In genomic region chr4:124881341-124881908, GRCm38 (mm10) we compare ENCODE assay signal across 8 mouse cellular contexts. TPM values are rescaled to one million over a fixed set of nuclear protein-coding genes. Genes with fewer than 3 reads are reported as not detected.
DNase-seq lines count a peak whose midpoint lies in the region; ATAC-seq and TF ChIP-seq lines count a peak whose summit lies in the region.

No protein-coding gene starts in this region.

- H3K9me3 ChIP-seq in hindbrain, embryonic 15.5 days, result no peaks in the 10 kb centered on the region
- no peaks in the 10 kb centered on the region for H3K9me3 ChIP-seq in limb, embryonic 14.5 days (ENCODE audit: control insufficient read depth, low read length)

- H3K4me1 ChIP-seq in hindbrain, embryonic 15.5 days (replicated peaks), result peaks cover 18% of the 10 kb centered on the region
- 0 out of 2 replicates have a peak, but pooled peaks cover 7% of the 10 kb centered on the region for H3K4me1 ChIP-seq in limb, embryonic 14.5 days (ENCODE audit: control insufficient read depth, insufficient read depth, low read length)

- ATAC-seq in hindbrain, embryonic 15.5 days (ENCODE audit: low FRiP score, low read depth), result peak; percentile 96
- ATAC-seq in limb, embryonic 14.5 days (ENCODE audit: low FRiP score, low read depth), result peak; percentile 47; the same call in 1 of the 2 replicates
- no peak for ATAC-seq in erythroid progenitor cell, adult 5-6 weeks (replicated peaks; ENCODE audit: low FRiP score, poor library complexity, severe bottlenecking)

- peaks cover 13% of the 10 kb centered on the region; the same call in 1 of the 2 replicates for H3K27me3 ChIP-seq in hindbrain, embryonic 15.5 days
- peaks cover 51% of the 10 kb centered on the region for H3K27me3 ChIP-seq in limb, embryonic 14.5 days (ENCODE audit: control insufficient read depth, insufficient read depth, low read length)

- H3K36me3 ChIP-seq in hindbrain, embryonic 15.5 days, result no peaks in the 10 kb centered on the region
- H3K36me3 ChIP-seq in limb, embryonic 14.5 days (ENCODE audit: control insufficient read depth, insufficient read depth, low read length), result no peaks in the 10 kb centered on the region

- under 1% methylated on average over 37 of the region's 37 CpGs for WGBS in hindbrain, embryonic 15.5 days
- WGBS in limb, embryonic 14.5 days, result 1% methylated on average over 32 of the region's 37 CpGs

- H3K27ac ChIP-seq in hindbrain, embryonic 15.5 days (replicated peaks), result peak overlapping the region; percentile 60
- H3K27ac ChIP-seq in limb, embryonic 14.5 days (replicated peaks; ENCODE audit: low read depth, low read length), result no peak overlapping the region

- DNase-seq in layer of hippocampus, adult 11-12 months (ENCODE audit: low spot score), result peak; percentile 75
- no peak for DNase-seq in layer of hippocampus, adult 9-10 months (ENCODE audit: low spot score)
- DNase-seq in embryo, embryonic 11 days, result peak; percentile 93
- DNase-seq in limb, embryonic 14.5 days (ENCODE audit: low spot score), result no peak
- DNase-seq in right cerebral cortex, adult 2 months (ENCODE audit: low spot score in 2 of 2), result peak; percentile 84 to 86
- DNase-seq in gastrocnemius, adult 8-10 months (ENCODE audit: low spot score in 2 of 2), result no peak

- H3K9ac ChIP-seq in hindbrain, embryonic 15.5 days, result peak overlapping the region; percentile 44
- H3K9ac ChIP-seq in limb, embryonic 14.5 days (ENCODE audit: low read depth, low read length, severe bottlenecking), result no peak overlapping the region

- peak overlapping the region; percentile 48 for H3K4me3 ChIP-seq in hindbrain, embryonic 15.5 days
- peak overlapping the region; percentile 25 for H3K4me3 ChIP-seq in limb, embryonic 14.5 days (replicated peaks; ENCODE audit: low read length)

- TF ChIP-seq POLR2A in limb, embryonic 14.5 days (IDR thresholded peaks at IDR 0.05; ENCODE audit: borderline replicate concordance, extremely low read depth, insufficient read depth, insufficient read length), result no peak

- H3K4me2 ChIP-seq in hindbrain, embryonic 15.5 days, result peak overlapping the region; percentile 58
- peak overlapping the region; percentile 43 for H3K4me2 ChIP-seq in limb, embryonic 14.5 days (replicated peaks; ENCODE audit: low read depth, low read length, severe bottlenecking)

RNA-seq across cellular contexts. Expression of gene Epha10, which starts 0.7 kb away (rescaled TPM):
- polyA plus RNA-seq in hindbrain, embryonic 15.5 days (2015; fragmentation: Nextera tagmentation; extraction: Ambion mirVana), result 12.8 and 13.5 TPM in 2 replicates
- 0.21 and 0.24 TPM in 2 replicates for polyA plus RNA-seq in limb, embryonic 14.5 days (2012; rRNA removed)
- polyA plus RNA-seq in limb, embryonic 14.5 days (2014; fragmentation: Nextera tagmentation; extraction: Ambion mirVana), result not detected in 2 replicates
- total RNA-seq in erythroid progenitor cell, adult 5-6 weeks (2015; ENCODE audit: low replicate concordance), result not detected in 2 replicates
- total RNA-seq in erythroid progenitor cell, adult 5-6 weeks (2017; ENCODE audit: low replicate concordance), result 0.13 TPM in 1 of 2 replicates, not detected in the other
- not detected for total RNA-seq in gastrocnemius, adult 8-10 months (2022)

RNA-seq across cellular contexts. Expression of gene Maneal, which starts 19.5 kb away (rescaled TPM):
- 15.9 and 16.0 TPM in 2 replicates for polyA plus RNA-seq in hindbrain, embryonic 15.5 days (2015; fragmentation: Nextera tagmentation; extraction: Ambion mirVana)
- polyA plus RNA-seq in limb, embryonic 14.5 days (2012; rRNA removed), result 2.7 and 3.6 TPM in 2 replicates
- polyA plus RNA-seq in limb, embryonic 14.5 days (2014; fragmentation: Nextera tagmentation; extraction: Ambion mirVana), result 1.0 and 1.6 TPM in 2 replicates
- total RNA-seq in erythroid progenitor cell, adult 5-6 weeks (2015; ENCODE audit: low replicate concordance), result not detected in 2 replicates
- total RNA-seq in erythroid progenitor cell, adult 5-6 weeks (2017; ENCODE audit: low replicate concordance), result not detected in 2 replicates
- under 1 TPM; 0.19 to 0.54 (median 0.40) TPM for total RNA-seq in gastrocnemius, adult 8-10 months (2022)

RNA-seq across cellular contexts. Expression of gene 1110065P20Rik, which starts 30.4 kb away (rescaled TPM):
- 98.8 and 103 TPM in 2 replicates for polyA plus RNA-seq in hindbrain, embryonic 15.5 days (2015; fragmentation: Nextera tagmentation; extraction: Ambion mirVana)
- polyA plus RNA-seq in limb, embryonic 14.5 days (2012; rRNA removed), result 63.4 and 71.8 TPM in 2 replicates
- polyA plus RNA-seq in limb, embryonic 14.5 days (2014; fragmentation: Nextera tagmentation; extraction: Ambion mirVana), result 67.5 and 70.5 TPM in 2 replicates
- 2.9 and 4.2 TPM in 2 replicates for total RNA-seq in erythroid progenitor cell, adult 5-6 weeks (2015; ENCODE audit: low replicate concordance)
- total RNA-seq in erythroid progenitor cell, adult 5-6 weeks (2017; ENCODE audit: low replicate concordance), result 1.2 TPM in 1 of 2 replicates, not detected in the other
- total RNA-seq in gastrocnemius, adult 8-10 months (2022), result 10 to 100 TPM; 23.7 to 31.3 (median 25.2) TPM

RNA-seq across cellular contexts. Expression of gene Yrdc, which starts 30.9 kb away (rescaled TPM):
- polyA plus RNA-seq in hindbrain, embryonic 15.5 days (2015; fragmentation: Nextera tagmentation; extraction: Ambion mirVana), result 46.3 and 50.4 TPM in 2 replicates
- 54.6 and 64.5 TPM in 2 replicates for polyA plus RNA-seq in limb, embryonic 14.5 days (2012; rRNA removed)
- 48.6 and 50.6 TPM in 2 replicates for polyA plus RNA-seq in limb, embryonic 14.5 days (2014; fragmentation: Nextera tagmentation; extraction: Ambion mirVana)
- total RNA-seq in erythroid progenitor cell, adult 5-6 weeks (2015; ENCODE audit: low replicate concordance), result 4.2 and 46.1 TPM in 2 replicates
- 13.9 and 19.4 TPM in 2 replicates for total RNA-seq in erythroid progenitor cell, adult 5-6 weeks (2017; ENCODE audit: low replicate concordance)
- total RNA-seq in gastrocnemius, adult 8-10 months (2022), result 10 to 100 TPM; 10.4 to 15.0 (median 12.0) TPM

RNA-seq across cellular contexts. Expression of gene 9930104L06Rik, which starts 55.4 kb away (rescaled TPM):
- polyA plus RNA-seq in hindbrain, embryonic 15.5 days (2015; fragmentation: Nextera tagmentation; extraction: Ambion mirVana), result 13.1 and 15.1 TPM in 2 replicates
- polyA plus RNA-seq in limb, embryonic 14.5 days (2012; rRNA removed), result 25.8 and 28.3 TPM in 2 replicates
- 3.2 and 4.7 TPM in 2 replicates for polyA plus RNA-seq in limb, embryonic 14.5 days (2014; fragmentation: Nextera tagmentation; extraction: Ambion mirVana)
- total RNA-seq in erythroid progenitor cell, adult 5-6 weeks (2015; ENCODE audit: low replicate concordance), result 1.7 and 4.0 TPM in 2 replicates
- total RNA-seq in erythroid progenitor cell, adult 5-6 weeks (2017; ENCODE audit: low replicate concordance), result 12.2 and 15.8 TPM in 2 replicates
- total RNA-seq in gastrocnemius, adult 8-10 months (2022), result 1 to 10 TPM; 5.6 to 9.4 (median 7.8) TPM

Comparison
In these comparisons a context has a peak if more than half of its experiments do, and no peak if none do; other contexts are left out.
1. DNase-seq: peak in layer of hippocampus, adult 11-12 months (single experiment), embryo, embryonic 11 days (single experiment) and right cerebral cortex, adult 2 months (2 of 2); none in layer of hippocampus, adult 9-10 months (single experiment), limb, embryonic 14.5 days (single experiment) and gastrocnemius, adult 8-10 months (0 of 2).
2. RNA of gene 1110065P20Rik, which starts 30.4 kb away (total RNA-seq): 23.7 to 31.3 TPM in gastrocnemius, adult 8-10 months; 1.2 to 4.2 TPM in erythroid progenitor cell, adult 5-6 weeks; every median in the first group is over 4 times any median in the second.